Mouse (Mus musculus): ENCODE results near the gene Kcnk7. TPM values are rescaled to one million over a fixed set of nuclear protein-coding genes. Genes with fewer than 3 reads are reported as not detected.

Gene Kcnk7
- polyA plus RNA-seq, 1 experiment from 2014 or later: 0.29 TPM

GRCm38 (mm10) chr19:5692086-5692912 lies 11.9 kb upstream of the Kcnk7 start:
- 73% methylated on average over 10 of the region's 10 CpGs for whole genome bisulfite sequencing
- Histone ChIP-seq H3K9ac (peak overlapping the region; percentile 89), H3K4me2 (peak overlapping the region; percentile 99), H3K4me3 (replicated peaks) (peak overlapping the region; percentile 7; the same call in 1 of the 2 replicates), H3K9me3 (no peaks in the 10 kb centered on the region), H3K36me3 (replicated peaks) (peaks cover 50% of the 10 kb centered on the region), H3K4me1 (peaks cover 61% of the 10 kb centered on the region), H3K27ac (peak overlapping the region; percentile 36; the same call in 1 of the 2 replicates), H3K27me3 (peaks cover 15% of the 10 kb centered on the region)
- no peak for ATAC-seq (ENCODE audit: low FRiP score)

GRCm38 (mm10) chr19:5692913-5693396 lies 11.2 kb upstream of the Kcnk7 start:
- Histone ChIP-seq H3K36me3 (replicated peaks) (peaks cover 56% of the 10 kb centered on the region), H3K4me3 (replicated peaks) (no peak overlapping the region; the same call in 1 of the 2 replicates), H3K9me3 (no peaks in the 10 kb centered on the region), H3K4me2 (peak overlapping the region; percentile 99; the same call in 1 of the 2 replicates), H3K27me3 (peaks cover 15% of the 10 kb centered on the region), H3K9ac (peak overlapping the region; percentile 89; the same call in 1 of the 2 replicates), H3K27ac (peak overlapping the region; percentile 36; the same call in 1 of the 2 replicates), H3K4me1 (peaks cover 55% of the 10 kb centered on the region)
- WGBS: 88% methylated on average over 10 of the region's 10 CpGs
- no peak for ATAC-seq (ENCODE audit: low FRiP score)

GRCm38 (mm10) chr19:5693801-5694200 lies 10.4 kb upstream of the Kcnk7 start:
- no peak overlapping the region for H3K27ac ChIP-seq
- H3K27me3 ChIP-seq: peaks cover 15% of the 10 kb centered on the region
- WGBS: 89% methylated on average over 6 of the region's 6 CpGs
- H3K9me3 ChIP-seq: no peaks in the 10 kb centered on the region
- no peak overlapping the region for H3K4me2 ChIP-seq
- no peak overlapping the region for H3K4me3 ChIP-seq (replicated peaks)
- peaks cover 65% of the 10 kb centered on the region for H3K36me3 ChIP-seq (replicated peaks)
- no peak for ATAC-seq (ENCODE audit: low FRiP score)
- H3K4me1 ChIP-seq: peaks cover 53% of the 10 kb centered on the region
- peak overlapping the region; percentile 17; the same call in 1 of the 2 replicates for H3K9ac ChIP-seq

GRCm38 (mm10) chr19:5695849-5696462 lies 8.2 kb upstream of the Kcnk7 start:
- Histone ChIP-seq H3K27me3 (peaks cover 15% of the 10 kb centered on the region), H3K4me2 (peak overlapping the region; percentile 64), H3K9me3 (no peaks in the 10 kb centered on the region), H3K27ac (no peak overlapping the region), H3K36me3 (replicated peaks) (peaks cover 83% of the 10 kb centered on the region), H3K4me1 (peaks cover 40% of the 10 kb centered on the region), H3K9ac (peak overlapping the region; percentile 47), H3K4me3 (replicated peaks) (peak overlapping the region; percentile 39)
- WGBS: 6% methylated on average over 41 of the region's 41 CpGs
- ATAC-seq (ENCODE audit: low FRiP score): peak; percentile 73

- no peaks in the 10 kb centered on the region for H3K27me3 ChIP-seq
- peaks cover 4% of the 10 kb centered on the region; the same call in 1 of the 2 replicates for H3K4me1 ChIP-seq
- H3K36me3 ChIP-seq (replicated peaks): peaks cover 67% of the 10 kb centered on the region
- no peak overlapping the region for H3K4me3 ChIP-seq (replicated peaks)
- H3K9ac ChIP-seq: no peak overlapping the region
- no peaks in the 10 kb centered on the region for H3K9me3 ChIP-seq
- 0 out of 2 replicates have a peak, but pooled peaks have one; percentile 40 for ATAC-seq (ENCODE audit: low FRiP score)
- H3K4me2 ChIP-seq: no peak overlapping the region
- no peak overlapping the region for H3K27ac ChIP-seq
- WGBS: 52% methylated on average over 10 of the region's 10 CpGs
Observed at GRCm38 (mm10) chr19:5704801-5705571, 819 bp downstream of the Kcnk7 start.

GRCm38 (mm10) chr19:5710068-5710467 lies 5.9 kb downstream of the Kcnk7 start:
- H3K27ac ChIP-seq: no peak overlapping the region
- 96% methylated on average over 6 of the region's 6 CpGs for WGBS
- ATAC-seq (ENCODE audit: low FRiP score): no peak

GRCm38 (mm10) chr19:5710581-5710980 lies 6.4 kb downstream of the Kcnk7 start:
- Histone ChIP-seq H3K36me3 (replicated peaks) (peaks cover 68% of the 10 kb centered on the region), H3K9me3 (no peaks in the 10 kb centered on the region), H3K27ac (no peak overlapping the region), H3K4me3 (replicated peaks) (no peak overlapping the region), H3K4me1 (peaks cover 6% of the 10 kb centered on the region), H3K27me3 (no peaks in the 10 kb centered on the region), H3K9ac (no peak overlapping the region), H3K4me2 (no peak overlapping the region)
- WGBS: 76% methylated on average over 8 of the region's 8 CpGs
- ATAC-seq (ENCODE audit: low FRiP score): no peak

More at GRCm38 (mm10) chr19:5710068-5710467, 5.9 kb downstream of the Kcnk7 start:
- no peak overlapping the region for H3K4me2 ChIP-seq
- H3K27me3 ChIP-seq: no peaks in the 10 kb centered on the region
- no peak overlapping the region for H3K9ac ChIP-seq
- peaks cover 1% of the 10 kb centered on the region; the same call in 1 of the 2 replicates for H3K4me1 ChIP-seq
- H3K36me3 ChIP-seq (replicated peaks): peaks cover 63% of the 10 kb centered on the region
- H3K4me3 ChIP-seq (replicated peaks): no peak overlapping the region
- H3K9me3 ChIP-seq: no peaks in the 10 kb centered on the region

- Histone ChIP-seq H3K27ac (no peak overlapping the region), H3K27me3 (0 out of 2 replicates have a peak, but pooled peaks cover 5% of the 10 kb centered on the region), H3K9ac (no peak overlapping the region), H3K4me1 (peaks cover 12% of the 10 kb centered on the region), H3K4me2 (no peak overlapping the region), H3K4me3 (replicated peaks) (no peak overlapping the region), H3K9me3 (no peaks in the 10 kb centered on the region), H3K36me3 (replicated peaks) (peaks cover 71% of the 10 kb centered on the region)
- no peak for ATAC-seq (ENCODE audit: low FRiP score)
- WGBS: 1% methylated on average over 3 of the region's 3 CpGs
Observed at GRCm38 (mm10) chr19:5711218-5711617, 7.1 kb downstream of the Kcnk7 start.

GRCm38 (mm10) chr19:5711907-5712460 lies 7.8 kb downstream of the Kcnk7 start:
- no peak for ATAC-seq (ENCODE audit: low FRiP score)
- WGBS: 93% methylated on average over 14 of the region's 14 CpGs
- Histone ChIP-seq H3K36me3 (replicated peaks) (peaks cover 73% of the 10 kb centered on the region), H3K4me1 (peaks cover 20% of the 10 kb centered on the region), H3K27me3 (0 out of 2 replicates have a peak, but pooled peaks cover 6% of the 10 kb centered on the region), H3K4me2 (no peak overlapping the region), H3K4me3 (replicated peaks) (no peak overlapping the region), H3K27ac (no peak overlapping the region), H3K9ac (peak overlapping the region; percentile 17; the same call in 1 of the 2 replicates), H3K9me3 (no peaks in the 10 kb centered on the region)

- WGBS: 72% methylated on average over 5 of the region's 5 CpGs
- H3K27ac ChIP-seq: no peak overlapping the region
- no peak for ATAC-seq (ENCODE audit: low FRiP score)
- peaks cover 70% of the 10 kb centered on the region for H3K36me3 ChIP-seq (replicated peaks)
- no peak overlapping the region for H3K4me2 ChIP-seq
- no peak overlapping the region for H3K9ac ChIP-seq
- peaks cover 26% of the 10 kb centered on the region for H3K4me1 ChIP-seq
- no peaks in the 10 kb centered on the region for H3K9me3 ChIP-seq
- 0 out of 2 replicates have a peak, but pooled peaks cover 6% of the 10 kb centered on the region for H3K27me3 ChIP-seq
- H3K4me3 ChIP-seq (replicated peaks): no peak overlapping the region
Observed at GRCm38 (mm10) chr19:5713255-5713654, 9.1 kb downstream of the Kcnk7 start.

- peaks cover 69% of the 10 kb centered on the region for H3K36me3 ChIP-seq (replicated peaks)
- ATAC-seq (ENCODE audit: low FRiP score): no peak
- peaks cover 26% of the 10 kb centered on the region for H3K4me1 ChIP-seq
- WGBS: 11% methylated on average over 2 of the region's 2 CpGs
- H3K27ac ChIP-seq: no peak overlapping the region
- no peak overlapping the region for H3K4me2 ChIP-seq
- no peak overlapping the region for H3K4me3 ChIP-seq (replicated peaks)
- H3K27me3 ChIP-seq: 0 out of 2 replicates have a peak, but pooled peaks cover 6% of the 10 kb centered on the region
- no peaks in the 10 kb centered on the region for H3K9me3 ChIP-seq
- no peak overlapping the region for H3K9ac ChIP-seq
Observed at GRCm38 (mm10) chr19:5713730-5714129, 9.6 kb downstream of the Kcnk7 start.

Measured in forebrain, embryonic 12.5 days (tissue).